Mouse (Mus musculus) spleen, postnatal 10 days (tissue): ENCODE data around the gene Krt7.

ENCODE experiments used
- DNase-seq, 2 experiments: peaks; one replicate each; pipeline ENCODE4 v3.0.0; 2021 to 2022; ENCODE audit warnings: low spot score in 2 of 2

The Krt7 gene

GRCm38 (mm10) chr15:101410775-101411174 lies at the start of gene Krt7:
Gene Krt7, plus strand, starts transcription at chr15:101411043.
- no peak for DNase-seq

- peak in 1 of 2 experiments; percentile 54 for DNase-seq
Observed at GRCm38 (mm10) chr15:101362393-101363010, 48.3 kb upstream of the Krt7 start.

- no peak for DNase-seq
Observed at GRCm38 (mm10) chr15:101363933-101364332, 46.9 kb upstream of the Krt7 start.

- DNase-seq: no peak
Observed at GRCm38 (mm10) chr15:101364425-101364824, 46.4 kb upstream of the Krt7 start.

GRCm38 (mm10) chr15:101364891-101365671 lies 45.8 kb upstream of the Krt7 start:
- DNase-seq: no peak

GRCm38 (mm10) chr15:101365721-101366120 lies 45.1 kb upstream of the Krt7 start:
- no peak for DNase-seq

GRCm38 (mm10) chr15:101366482-101366881 lies 44.4 kb upstream of the Krt7 start:
- no peak for DNase-seq

- no peak for DNase-seq
Observed at GRCm38 (mm10) chr15:101366926-101367325, 43.9 kb upstream of the Krt7 start.

GRCm38 (mm10) chr15:101367497-101367896 lies 43.3 kb upstream of the Krt7 start:
- no peak for DNase-seq

GRCm38 (mm10) chr15:101368015-101368414 lies 42.8 kb upstream of the Krt7 start:
- no peak for DNase-seq

- DNase-seq: no peak
Observed at GRCm38 (mm10) chr15:101368502-101369381, 42.1 kb upstream of the Krt7 start.

- DNase-seq: no peak
Observed at GRCm38 (mm10) chr15:101369382-101370100, 41.3 kb upstream of the Krt7 start.

GRCm38 (mm10) chr15:101370101-101370911 lies 40.5 kb upstream of the Krt7 start, which contains the start of gene Krt80:
Gene Krt80, minus strand, starts transcription at chr15:101370162.
- DNase-seq: no peak

GRCm38 (mm10) chr15:101371141-101371985 lies 39.5 kb upstream of the Krt7 start:
- no peak for DNase-seq

- DNase-seq: no peak
Observed at GRCm38 (mm10) chr15:101372131-101372977, 38.5 kb upstream of the Krt7 start.

GRCm38 (mm10) chr15:101373286-101373898 lies 37.5 kb upstream of the Krt7 start:
- DNase-seq: no peak

- peak in 1 of 2 experiments; percentile 50 for DNase-seq
Observed at GRCm38 (mm10) chr15:101374879-101375278, 36.0 kb upstream of the Krt7 start.
